Mouse (Mus musculus) forelimb bud, embryonic 11.5 days (tissue): ENCODE measurements around the gene Paxbp1.

ENCODE experiments used
- DNase-seq: peaks from one replicate; pipeline ENCODE4 v3.0.0-alpha.2; 2012; ENCODE audit warnings: low read depth, low spot score

The Paxbp1 gene

DNA sequence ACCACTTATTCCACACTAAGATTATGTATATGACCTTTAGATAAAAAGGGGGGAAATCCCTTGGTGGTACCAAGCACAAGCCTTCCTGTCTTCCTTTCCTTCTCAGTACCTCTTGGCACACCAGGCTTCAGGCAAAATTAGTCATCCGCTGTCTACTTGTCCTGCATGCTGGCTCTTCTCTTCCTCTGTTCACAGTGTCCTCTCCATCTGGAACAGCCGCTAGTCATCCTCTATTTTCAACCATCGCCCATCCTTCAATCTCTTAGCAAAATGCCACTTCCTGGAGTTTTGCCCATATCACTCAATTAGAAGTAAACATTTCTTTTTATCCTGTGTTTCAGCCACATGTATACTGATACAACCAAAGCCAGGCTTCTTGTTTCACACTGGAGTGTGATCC is 46.5 kb downstream of the Paxbp1 start:
- DNase-seq: no peak

DNA sequence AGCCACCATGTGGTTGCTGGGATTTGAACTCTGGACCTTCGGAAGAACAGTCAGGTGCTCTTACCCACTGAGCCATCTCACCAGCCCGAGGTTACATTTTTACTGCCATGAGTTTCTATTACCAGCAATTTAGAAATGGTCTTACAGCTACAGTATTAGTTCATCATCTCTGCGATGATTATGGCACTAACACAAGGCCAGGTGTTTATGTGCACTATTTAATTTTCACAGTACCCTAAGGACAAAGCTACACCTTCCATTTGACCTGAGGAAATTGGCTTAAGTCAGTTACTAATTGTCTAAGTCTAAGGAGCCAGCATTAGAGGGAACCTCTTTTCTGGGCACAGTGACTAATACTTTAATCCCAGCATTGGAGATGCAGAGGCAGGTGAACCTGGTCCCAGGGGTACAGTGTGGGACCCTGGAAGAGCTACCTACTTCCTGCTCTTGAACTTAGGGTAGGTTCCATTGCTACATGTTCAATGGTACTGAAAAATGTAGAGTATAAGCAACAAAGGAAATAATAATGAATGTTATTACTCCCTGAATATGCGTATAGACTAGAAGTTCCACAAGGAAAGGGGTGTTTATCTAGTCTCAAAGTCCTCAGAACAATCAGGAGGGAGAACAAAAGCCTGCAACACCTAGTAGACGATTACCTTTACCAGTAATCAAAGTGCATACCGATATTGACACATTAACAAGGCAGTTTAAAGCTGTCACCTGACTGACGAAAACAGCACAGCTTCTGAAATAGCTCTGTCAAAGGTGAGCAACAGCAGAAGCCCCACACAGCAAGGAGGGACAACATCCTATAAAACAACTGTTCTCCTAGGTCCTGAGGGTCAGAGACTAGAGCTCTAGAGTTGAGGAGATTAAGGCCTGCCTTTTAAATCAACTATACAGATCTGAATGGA is 47.8 kb downstream of the Paxbp1 start:
- no peak for DNase-seq

DNA sequence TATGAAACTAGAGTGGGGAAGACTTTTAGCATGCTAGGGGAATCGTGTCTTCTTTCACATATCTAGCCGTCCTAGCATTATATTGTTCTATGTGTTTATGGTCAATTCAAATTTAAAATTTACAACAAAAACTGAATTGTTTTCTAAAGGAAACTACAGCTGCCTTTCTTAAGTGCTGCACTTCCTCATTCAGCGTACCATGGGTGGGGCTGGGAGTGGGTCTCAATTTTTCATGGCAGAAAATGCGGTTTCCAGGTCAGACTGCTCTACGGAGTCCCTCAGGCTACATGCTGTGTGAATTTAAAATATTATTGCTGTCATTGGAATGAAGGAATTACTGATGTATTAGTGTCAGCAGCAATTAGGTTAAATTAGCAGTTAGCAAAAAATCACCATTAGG is 48.8 kb downstream of the Paxbp1 start:
- no peak for DNase-seq

DNA sequence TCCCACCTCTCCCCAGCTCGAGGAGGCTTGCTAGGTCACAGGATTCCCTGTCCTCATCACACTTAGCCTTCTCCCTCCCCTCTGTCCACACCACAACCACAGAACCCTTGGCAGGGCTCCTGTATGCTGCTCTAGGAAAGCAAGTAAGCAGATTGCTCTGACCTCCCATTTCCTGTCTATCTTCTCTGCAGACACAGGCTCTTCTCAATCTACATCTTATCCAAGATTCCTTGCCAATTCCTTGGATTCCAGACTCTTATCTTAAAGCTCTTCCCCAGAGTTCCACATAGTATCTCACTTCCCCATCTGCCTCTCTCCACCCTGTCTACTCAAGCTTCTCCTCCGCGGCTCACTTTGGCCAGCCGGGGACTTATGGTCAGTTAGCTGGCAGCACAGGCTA is 49.3 kb downstream of the Paxbp1 start:
- DNase-seq: no peak

DNA sequence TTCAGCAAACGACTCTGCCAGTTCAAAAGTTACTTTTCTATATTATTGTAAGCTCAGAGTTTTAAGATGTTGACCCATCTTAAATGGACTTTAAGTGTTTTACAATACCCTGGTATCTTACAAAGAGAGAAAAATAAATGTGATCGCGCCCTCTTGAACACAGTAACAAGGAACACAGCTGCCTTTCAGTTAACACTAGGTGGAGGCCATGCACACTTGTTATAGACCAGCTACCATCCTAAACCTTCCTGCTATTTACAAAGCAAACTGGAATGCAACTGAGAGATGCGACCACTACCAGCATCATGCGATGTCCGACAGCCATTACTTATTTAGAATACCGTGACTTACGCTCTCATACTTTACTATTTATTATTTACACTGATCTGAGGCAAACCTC is 55.2 kb downstream of the Paxbp1 start:
- DNase-seq: no peak

DNA sequence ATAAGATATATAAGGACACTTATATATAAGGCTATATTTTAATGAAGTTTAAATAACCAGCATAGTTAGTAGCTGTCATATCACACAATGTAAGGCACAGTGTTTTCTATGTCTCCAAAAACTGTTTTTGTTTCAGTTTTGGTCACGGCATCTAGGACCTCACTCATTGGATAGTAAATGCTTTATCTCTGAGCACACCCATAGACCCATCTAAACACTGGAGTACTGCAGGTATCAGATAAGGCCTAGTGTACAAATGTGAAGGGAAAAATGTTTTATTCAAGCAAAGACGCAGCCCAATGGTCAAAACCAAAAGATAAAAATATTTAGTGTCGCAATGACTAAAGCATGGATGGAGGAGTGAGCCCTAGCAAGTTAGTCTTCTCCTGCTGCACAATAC is 55.7 kb downstream of the Paxbp1 start:
- DNase-seq: no peak

DNA sequence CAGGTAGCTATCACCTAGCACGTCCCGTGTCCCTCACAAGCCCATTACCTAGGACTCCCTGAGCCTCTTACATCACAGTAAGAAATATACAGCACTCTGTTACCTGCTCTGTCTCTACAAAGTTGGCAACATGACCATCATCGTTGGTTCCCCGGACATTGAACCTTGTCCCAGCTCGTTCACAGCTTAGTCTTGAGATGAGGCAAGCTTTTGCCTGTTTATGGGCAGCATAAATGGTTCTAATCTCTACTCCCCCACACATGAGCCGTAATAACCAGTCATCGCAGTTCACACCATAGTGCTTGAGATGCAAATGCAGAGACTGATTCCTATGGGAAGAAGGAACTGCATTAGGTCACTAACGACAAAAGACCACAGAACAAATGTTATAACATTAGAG is 56.3 kb downstream of the Paxbp1 start:
- DNase-seq: no peak

DNA sequence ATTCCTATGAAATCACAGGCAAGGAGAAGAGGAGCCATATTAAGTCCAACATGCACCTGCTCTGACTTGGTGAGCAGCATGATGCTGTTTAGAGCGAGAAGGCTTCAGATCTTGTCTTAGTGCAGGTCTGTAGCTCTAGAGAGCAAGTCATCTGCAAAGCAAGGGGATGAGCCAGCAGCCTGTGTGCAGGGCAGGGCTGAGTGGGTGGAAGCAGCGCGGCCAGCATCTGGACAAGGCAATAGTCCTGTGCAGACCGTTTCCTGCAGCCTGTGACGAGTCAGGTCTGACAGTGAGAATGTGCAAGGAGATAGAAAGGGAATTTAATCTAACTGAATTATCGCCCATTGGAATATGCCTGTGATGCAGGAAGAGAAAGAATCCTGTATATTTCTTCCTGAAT is 73.3 kb downstream of the Paxbp1 start:
- DNase-seq: no peak

DNA sequence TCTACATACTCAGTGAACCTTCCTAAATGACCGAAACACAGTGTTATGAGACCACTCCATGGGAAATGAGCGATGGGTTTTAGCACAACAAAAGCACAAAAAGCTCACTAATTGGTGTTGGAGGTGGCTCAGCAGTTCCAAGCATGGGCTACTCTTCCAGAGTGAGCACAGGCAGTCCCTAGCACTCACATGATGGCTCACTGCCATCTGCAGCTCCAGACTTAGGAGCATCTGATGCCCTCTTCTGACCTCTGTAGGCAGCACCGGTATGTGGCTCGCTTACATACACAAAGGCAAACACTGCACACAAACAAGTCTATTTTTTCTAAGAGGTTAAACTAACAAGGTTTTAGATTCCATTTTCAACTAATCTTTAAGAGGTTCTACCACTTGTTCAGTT is 78.1 kb downstream of the Paxbp1 start:
- DNase-seq: no peak

DNA sequence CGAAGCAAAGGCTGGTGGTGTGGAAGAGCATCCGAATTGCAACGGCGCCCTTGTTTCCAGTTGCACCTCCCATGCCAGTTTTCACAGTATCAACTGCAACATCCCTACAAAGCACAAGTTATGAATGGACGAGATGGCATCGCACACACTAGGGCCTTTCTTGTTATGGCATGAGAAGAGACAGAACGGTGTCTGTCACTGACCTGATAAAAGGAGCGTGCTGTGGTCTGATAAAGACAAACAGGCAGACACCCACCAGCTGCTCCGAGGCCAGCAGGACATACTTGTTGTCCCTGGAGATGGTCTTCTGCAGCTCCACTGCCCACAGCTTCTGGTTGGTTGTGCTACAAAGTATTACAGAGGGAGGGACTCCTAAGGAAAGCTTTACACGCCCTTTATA is 80.0 kb downstream of the Paxbp1 start:
- DNase-seq: no peak
